Mouse (Mus musculus): Measurements from ENCODE around the gene B3glct.

The B3glct gene

DNA sequence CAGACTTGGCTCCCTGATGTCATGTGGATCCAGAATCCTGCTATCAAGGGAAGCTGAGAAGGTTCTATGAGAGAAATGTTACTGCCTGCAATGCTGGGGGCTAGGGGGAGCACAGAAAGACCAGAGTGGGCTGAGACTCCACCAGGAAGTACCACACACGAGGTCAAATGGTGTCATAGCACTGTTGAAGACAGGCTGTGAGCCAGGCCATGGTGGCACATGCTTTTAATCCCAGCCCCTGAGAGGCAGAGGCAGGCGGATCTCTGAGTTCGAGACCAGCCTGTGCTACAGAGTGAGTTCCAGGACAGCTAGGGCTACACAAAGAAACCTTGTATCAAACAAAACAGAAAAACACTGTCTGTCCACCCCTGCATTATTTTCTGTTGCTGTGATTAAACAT is 75.0 kb downstream of the B3glct start:
- DNase-seq, result no peak

DNA sequence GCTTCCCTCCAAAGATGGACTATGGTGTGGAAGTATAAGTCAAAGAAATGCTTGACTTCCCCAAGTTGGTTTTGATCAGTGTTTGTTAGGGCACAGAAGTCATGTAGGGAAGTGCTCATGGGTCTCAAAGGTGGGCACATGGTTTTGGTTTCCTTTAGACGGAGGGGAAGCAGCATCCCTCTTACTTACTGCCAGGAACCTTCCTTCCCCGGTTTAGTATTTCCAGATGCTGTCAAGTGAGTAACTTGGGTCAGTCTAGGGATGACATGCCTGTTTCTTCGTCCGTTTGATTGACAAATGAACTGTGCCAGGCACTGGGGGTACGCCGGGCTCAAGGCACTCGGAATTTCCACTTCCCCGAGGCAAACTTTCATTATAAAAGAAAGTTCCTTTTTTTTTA is 89.1 kb downstream of the B3glct start:
- no peak for DNase-seq

GRCm38 (mm10) chr5:149767651-149768301 is 89.7 kb downstream of the B3glct start:
- DNase-seq, result no peak

DNA sequence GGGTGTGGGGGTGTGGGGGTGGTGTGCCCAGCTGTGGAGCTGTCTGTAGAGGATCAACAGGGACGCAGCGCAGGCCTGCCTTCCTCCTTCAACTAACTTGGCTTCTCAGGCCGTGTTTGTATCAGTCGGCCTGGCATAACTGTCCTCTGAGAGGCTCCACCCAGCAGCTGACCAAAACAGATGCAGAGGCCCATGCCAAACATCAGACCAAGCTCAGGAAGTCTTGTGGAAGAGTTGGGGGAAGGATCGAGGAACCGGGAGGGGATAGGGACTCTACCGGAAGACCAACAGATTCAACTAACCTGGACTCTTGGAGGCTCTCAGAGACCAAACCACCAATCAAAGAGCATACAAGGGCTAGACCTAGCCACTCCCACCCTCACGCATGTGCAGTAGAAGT is 91.6 kb downstream of the B3glct start:
- no peak for DNase-seq

- no peak for DNase-seq
Observed at GRCm38 (mm10) chr5:149776038-149776437, 98.0 kb downstream of the B3glct start.

- no peak for DNase-seq
Observed at GRCm38 (mm10) chr5:149779740-149780139, 101.7 kb downstream of the B3glct start.

GRCm38 (mm10) chr5:149780411-149780810 is 102.4 kb downstream of the B3glct start:
- DNase-seq, result no peak

DNA sequence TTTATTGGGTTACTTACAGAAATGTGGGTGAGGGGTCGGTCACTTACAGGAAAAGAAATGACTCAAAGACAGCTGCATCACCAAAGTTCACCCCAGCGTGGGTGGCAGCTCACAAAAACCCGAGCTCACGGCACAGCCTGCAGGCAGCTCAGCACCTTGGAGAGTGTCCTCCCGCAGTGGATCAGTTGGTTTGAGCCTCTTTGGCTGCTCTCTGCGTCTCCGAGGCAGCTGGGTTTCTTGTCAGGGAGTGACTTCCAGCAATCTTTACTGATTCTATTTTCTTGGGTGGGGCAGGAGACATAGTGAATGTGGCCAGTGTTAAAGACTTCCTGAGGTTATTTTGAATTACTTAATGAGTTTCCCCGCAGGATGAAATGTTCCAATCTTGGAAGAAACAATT is 112.1 kb downstream of the B3glct start:
- DNase-seq, result no peak

DNA sequence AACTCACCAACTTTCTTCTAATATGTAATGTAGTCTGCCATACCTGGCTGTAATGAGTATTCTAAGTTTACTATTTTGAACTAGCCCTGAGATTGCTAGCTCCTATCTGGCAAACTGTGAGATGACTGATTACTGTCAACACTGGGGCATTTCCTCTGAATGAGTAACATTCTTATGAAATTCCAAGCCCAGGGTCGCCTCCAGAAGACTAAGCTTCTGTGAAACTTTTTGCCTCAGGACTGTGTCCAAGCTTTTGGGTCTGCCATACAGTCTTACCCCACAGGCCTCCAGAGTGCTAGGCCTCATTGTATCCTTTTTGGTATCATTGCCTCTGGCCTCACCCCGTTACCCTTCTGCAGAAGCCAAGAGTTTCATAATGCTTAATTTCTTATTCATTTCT is 132.0 kb downstream of the B3glct start:
- DNase-seq, result no peak

- DNase-seq, result no peak
Observed at GRCm38 (mm10) chr5:149811835-149812234, 133.8 kb downstream of the B3glct start.

Measured in layer of hippocampus, adult 9-11 months (tissue).